Mouse (Mus musculus) heart, embryonic 13.5 days (tissue): ENCODE data around the gene Rxfp1. TPM values are rescaled to one million over a fixed set of nuclear protein-coding genes. Genes with fewer than 3 reads are reported as not detected.

Experiments
- ATAC-seq: fragments of 200-750 bp; cut with Nextera tagmentation; 2 replicates; pipeline ENCODE4 v1.8.0; 2017; ENCODE audit warnings: moderate TSS enrichment; ENCODE audit not compliant: insufficient number of reproducible peaks, low FRiP score, low TSS enrichment; ENCODE audit errors: extremely low read depth
- H3K27ac ChIP-seq: fragments of 300-500 bp; sonication (generic); replicated peaks from 2 replicates; pipeline ENCODE4 v1.5.1; 2015; ENCODE audit warnings: moderate library complexity, mild to moderate bottlenecking, inconsistent platforms
- H3K27me3 ChIP-seq: fragments of 300-500 bp; sonication (generic); replicated peaks from 2 replicates; pipeline ENCODE4 v1.6.1; 2015; ENCODE audit warnings: mild to moderate bottlenecking, inconsistent platforms
- H3K36me3 ChIP-seq: fragments of 300-500 bp; sonication (generic); 2 replicates; pipeline ENCODE4 v1.6.1; 2015; ENCODE audit warnings: mild to moderate bottlenecking, inconsistent platforms
- H3K4me1 ChIP-seq: fragments of 300-500 bp; sonication (generic); 2 replicates; pipeline ENCODE4 v1.6.1; 2015; ENCODE audit warnings: inconsistent platforms
- H3K4me2 ChIP-seq: fragments of 300-500 bp; sonication (generic); 2 replicates; pipeline ENCODE4 v1.6.1; 2015; ENCODE audit warnings: inconsistent platforms, mild to moderate bottlenecking, moderate library complexity
- H3K4me3 ChIP-seq: fragments of 300-500 bp; sonication (generic); 2 replicates; pipeline ENCODE4 v1.5.1; 2015; ENCODE audit warnings: moderate library complexity, mild to moderate bottlenecking, inconsistent platforms
- H3K9ac ChIP-seq: fragments of 300-500 bp; sonication (generic); 2 replicates; pipeline ENCODE4 v1.6.1; 2015; ENCODE audit warnings: inconsistent platforms, mild to moderate bottlenecking, moderate library complexity
- H3K9me3 ChIP-seq: fragments of 300-500 bp; sonication (generic); 2 replicates; pipeline ENCODE4 v1.6.1; 2016; ENCODE audit warnings: inconsistent platforms
- WGBS: fragments of 180-500 bp; shearing (Covaris S2); methylation state at CpG from one replicate; pipeline ENCODE4 v1.1.7; 2015; ENCODE audit warnings: mixed read lengths; 5-methylcytosine and 5-hydroxymethylcytosine counted together
- polyA plus RNA-seq: library from polyadenylated mRNA; unstranded; fragments of >200 nt; fragmentation: Nextera tagmentation; extraction: Ambion mirVana; gene quantifications from 2 replicates; pipeline ENCODE4 v1.2.1, GENCODE M21; 2015

Rxfp1 gene
- polyA plus RNA-seq, 1 experiment from 2014 or later = 6.6 TPM

- H3K9me3 ChIP-seq = no peaks in the 10 kb centered on the region
- H3K4me2 ChIP-seq = no peak overlapping the region
- H3K9ac ChIP-seq = no peak overlapping the region
- H3K27me3 ChIP-seq = no peaks in the 10 kb centered on the region
- H3K4me3 ChIP-seq = no peak overlapping the region
- 82% methylated on average over 16 of the region's 16 CpGs for WGBS
- no peaks in the 10 kb centered on the region for H3K36me3 ChIP-seq
- no peak overlapping the region for H3K27ac ChIP-seq
- ATAC-seq = no peak
- no peaks in the 10 kb centered on the region for H3K4me1 ChIP-seq
Measured at GRCm38 (mm10) chr3:79672188-79672587, 65.5 kb downstream of the Rxfp1 start.

GRCm38 (mm10) chr3:79670556-79670955 is 67.1 kb downstream of the Rxfp1 start:
- no peaks in the 10 kb centered on the region for H3K9me3 ChIP-seq
- H3K4me1 ChIP-seq = no peaks in the 10 kb centered on the region
- ATAC-seq = no peak
- no peak overlapping the region for H3K9ac ChIP-seq
- H3K4me2 ChIP-seq = no peak overlapping the region
- WGBS = 75% methylated on average over 7 of the region's 7 CpGs
- no peak overlapping the region for H3K4me3 ChIP-seq
- H3K27ac ChIP-seq = no peak overlapping the region
- no peaks in the 10 kb centered on the region for H3K36me3 ChIP-seq
- no peaks in the 10 kb centered on the region for H3K27me3 ChIP-seq

- Histone ChIP-seq H3K27ac (no peak overlapping the region), H3K9ac (no peak overlapping the region), H3K4me2 (0 out of 2 replicates have a peak overlapping the region, but pooled peaks have one; percentile 12), H3K4me3 (no peak overlapping the region), H3K4me1 (no peaks in the 10 kb centered on the region), H3K36me3 (no peaks in the 10 kb centered on the region), H3K9me3 (no peaks in the 10 kb centered on the region), H3K27me3 (no peaks in the 10 kb centered on the region)
- WGBS = 31% methylated on average over 9 of the region's 9 CpGs
- no peak for ATAC-seq
Measured at GRCm38 (mm10) chr3:79664787-79665408, 72.8 kb downstream of the Rxfp1 start.

GRCm38 (mm10) chr3:79656682-79657081 is 81.0 kb downstream of the Rxfp1 start:
- Histone ChIP-seq H3K27me3 (no peaks in the 10 kb centered on the region), H3K27ac (no peak overlapping the region), H3K4me2 (no peak overlapping the region), H3K9me3 (no peaks in the 10 kb centered on the region), H3K4me3 (no peak overlapping the region), H3K4me1 (no peaks in the 10 kb centered on the region), H3K36me3 (no peaks in the 10 kb centered on the region), H3K9ac (no peak overlapping the region)
- WGBS = 63% methylated on average over 5 of the region's 5 CpGs
- ATAC-seq = no peak

- no peaks in the 10 kb centered on the region for H3K9me3 ChIP-seq
- H3K27ac ChIP-seq = no peak overlapping the region
- H3K4me1 ChIP-seq = no peaks in the 10 kb centered on the region
- H3K4me2 ChIP-seq = no peak overlapping the region
- no peak for ATAC-seq
- no peaks in the 10 kb centered on the region for H3K36me3 ChIP-seq
- no peak overlapping the region for H3K4me3 ChIP-seq
- WGBS = 81% methylated on average over 6 of the region's 6 CpGs
- no peaks in the 10 kb centered on the region for H3K27me3 ChIP-seq
- H3K9ac ChIP-seq = no peak overlapping the region
Measured at GRCm38 (mm10) chr3:79652129-79652528, 85.6 kb downstream of the Rxfp1 start.

GRCm38 (mm10) chr3:79629416-79629730 is 108.3 kb downstream of the Rxfp1 start, which contains the start of gene Etfdh:
Etfdh (minus strand) TSS chr3:79629500.
- 2% methylated on average over 11 of the region's 11 CpGs for WGBS
- no peaks in the 10 kb centered on the region for H3K27me3 ChIP-seq

GRCm38 (mm10) chr3:79628561-79629415 is 108.9 kb downstream of the Rxfp1 start, which contains the start of gene 4930579G24Rik:
4930579G24Rik (plus strand) TSS chr3:79629079.
- H3K36me3 ChIP-seq = peaks cover 26% of the 10 kb centered on the region
- H3K4me2 ChIP-seq = peak within 1 kb of the TSS; percentile 74
- ATAC-seq = peak; percentile 98
- H3K4me1 ChIP-seq = peaks cover 17% of the 10 kb centered on the region
- peak within 1 kb of the TSS; percentile 90 for H3K9ac ChIP-seq
- H3K27ac ChIP-seq = peak within 1 kb of the TSS; percentile 92
- no peaks in the 10 kb centered on the region for H3K27me3 ChIP-seq
- WGBS = under 1% methylated on average over 60 of the region's 60 CpGs
- peak within 1 kb of the TSS; percentile 80 for H3K4me3 ChIP-seq
- H3K9me3 ChIP-seq = 0 out of 2 replicates have a peak, but pooled peaks cover 2% of the 10 kb centered on the region

More at GRCm38 (mm10) chr3:79629416-79629730, 108.3 kb downstream of the Rxfp1 start, which contains the start of gene Etfdh:
- peak; percentile 11; the same call in 1 of the 2 replicates for ATAC-seq
- Histone ChIP-seq H3K4me1 (peaks cover 17% of the 10 kb centered on the region), H3K27ac (peak within 1 kb of the TSS; percentile 92), H3K4me2 (peak within 1 kb of the TSS; percentile 74), H3K9me3 (0 out of 2 replicates have a peak, but pooled peaks cover 4% of the 10 kb centered on the region), H3K4me3 (peak within 1 kb of the TSS; percentile 80), H3K36me3 (peaks cover 28% of the 10 kb centered on the region), H3K9ac (peak within 1 kb of the TSS; percentile 90)

GRCm38 (mm10) chr3:79628182-79628560 is 109.5 kb downstream of the Rxfp1 start:
- WGBS = under 1% methylated on average over 9 of the region's 9 CpGs
- Histone ChIP-seq H3K36me3 (peaks cover 23% of the 10 kb centered on the region), H3K4me2 (peak overlapping the region; percentile 74), H3K9ac (peak overlapping the region; percentile 87), H3K9me3 (no peaks in the 10 kb centered on the region), H3K4me3 (peak overlapping the region; percentile 80), H3K4me1 (peaks cover 17% of the 10 kb centered on the region), H3K27me3 (no peaks in the 10 kb centered on the region), H3K27ac (peak overlapping the region; percentile 92)
- peak; percentile 11; the same call in 1 of the 2 replicates for ATAC-seq

- Histone ChIP-seq H3K27ac (peak overlapping the region; percentile 92), H3K27me3 (no peaks in the 10 kb centered on the region), H3K9me3 (no peaks in the 10 kb centered on the region), H3K4me1 (peaks cover 17% of the 10 kb centered on the region), H3K9ac (peak overlapping the region; percentile 87), H3K4me2 (peak overlapping the region; percentile 74), H3K4me3 (peak overlapping the region; percentile 80), H3K36me3 (peaks cover 21% of the 10 kb centered on the region)
- no peak for ATAC-seq
- WGBS = 19% methylated on average over 10 of the region's 10 CpGs
Measured at GRCm38 (mm10) chr3:79627484-79628181, 110.0 kb downstream of the Rxfp1 start.

- Histone ChIP-seq H3K9me3 (peaks cover 3% of the 10 kb centered on the region; the same call in 1 of the 2 replicates), H3K36me3 (peaks cover 84% of the 10 kb centered on the region), H3K4me3 (no peak overlapping the region)
Measured at GRCm38 (mm10) chr3:79609886-79610285, 127.8 kb downstream of the Rxfp1 start.

GRCm38 (mm10) chr3:79595468-79595867 is 142.2 kb downstream of the Rxfp1 start:
- no peaks in the 10 kb centered on the region for H3K9me3 ChIP-seq
- H3K9ac ChIP-seq = no peak overlapping the region
- ATAC-seq = no peak
- no peaks in the 10 kb centered on the region for H3K27me3 ChIP-seq
- no peak overlapping the region for H3K27ac ChIP-seq
- peaks cover 17% of the 10 kb centered on the region for H3K4me1 ChIP-seq
- H3K36me3 ChIP-seq = peaks cover 67% of the 10 kb centered on the region
- WGBS = 73% methylated on average over 7 of the region's 7 CpGs
- no peak overlapping the region for H3K4me2 ChIP-seq
- no peak overlapping the region for H3K4me3 ChIP-seq

More at GRCm38 (mm10) chr3:79609886-79610285, 127.8 kb downstream of the Rxfp1 start:
- H3K9ac ChIP-seq = no peak overlapping the region
- no peak overlapping the region for H3K27ac ChIP-seq
- H3K27me3 ChIP-seq = no peaks in the 10 kb centered on the region
- no peak overlapping the region for H3K4me2 ChIP-seq
- WGBS = 87% methylated on average over 2 of the region's 2 CpGs
- no peak for ATAC-seq
- H3K4me1 ChIP-seq = no peaks in the 10 kb centered on the region
